Mouse (Mus musculus) testis, postnatal 10 days (tissue): ENCODE results near the gene Caskin2.

Source experiments
- DNase-seq: peaks from one replicate; pipeline ENCODE4 v3.0.0; 2021; ENCODE audit warnings: low spot score

The Caskin2 gene

DNA sequence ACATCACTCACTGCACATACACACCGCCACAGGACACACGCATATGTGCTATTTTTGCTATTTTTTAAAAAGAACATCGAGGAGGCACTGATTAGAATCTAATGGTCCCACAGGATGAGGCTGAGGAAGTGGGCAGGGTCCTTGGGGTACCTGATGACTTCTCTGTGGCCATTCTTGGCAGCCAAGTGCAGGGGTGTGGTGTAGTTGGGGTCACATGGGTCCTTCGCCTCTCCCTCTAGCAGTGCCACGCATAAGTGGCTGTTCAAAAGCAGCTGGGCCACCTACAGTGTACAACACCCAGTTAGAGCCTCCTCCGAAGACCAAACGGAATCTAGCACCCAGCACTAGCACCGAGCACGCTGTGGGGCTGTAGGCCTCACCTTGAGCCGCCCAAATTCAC is 7.3 kb downstream of the Caskin2 start:
- DNase-seq, result no peak

- DNase-seq, result no peak
Observed at GRCm38 (mm10) chr11:115805005-115805404, 8.4 kb downstream of the Caskin2 start.

DNA sequence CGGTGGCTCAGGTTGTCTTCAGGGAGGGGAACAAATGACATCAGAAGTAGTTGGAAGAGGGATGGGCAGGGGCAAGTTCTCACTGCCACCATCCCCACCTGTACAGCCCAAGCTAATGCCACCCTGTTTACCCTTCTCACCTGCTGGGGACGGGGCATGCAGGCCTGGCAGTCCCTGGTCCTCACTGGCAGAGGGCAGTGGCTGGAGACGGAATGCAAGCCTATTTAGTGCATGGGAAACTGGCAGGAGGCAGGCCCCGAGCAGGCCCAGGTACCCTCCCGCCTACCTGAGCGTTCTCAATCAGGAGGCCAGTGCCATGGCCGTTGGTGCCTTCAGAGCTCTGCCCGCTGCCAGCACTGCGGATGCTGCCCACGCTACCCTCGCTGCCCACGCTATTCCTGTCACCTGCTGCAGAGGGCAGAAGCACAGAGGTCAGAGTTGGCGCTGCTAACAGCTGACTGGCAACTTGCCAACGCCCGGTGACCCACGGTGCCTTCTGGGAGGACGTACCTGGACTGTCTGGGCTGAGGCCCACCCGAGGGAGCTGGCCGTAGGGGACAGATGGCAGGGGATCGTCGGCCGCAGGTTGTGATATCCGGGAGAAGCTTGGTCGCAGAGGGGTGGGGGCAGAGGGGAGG is 10.2 kb downstream of the Caskin2 start:
- no peak for DNase-seq

GRCm38 (mm10) chr11:115800981-115801380 is 12.5 kb downstream of the Caskin2 start:
- DNase-seq, result no peak

GRCm38 (mm10) chr11:115797665-115798064 is 15.8 kb downstream of the Caskin2 start:
- DNase-seq, result no peak

DNA sequence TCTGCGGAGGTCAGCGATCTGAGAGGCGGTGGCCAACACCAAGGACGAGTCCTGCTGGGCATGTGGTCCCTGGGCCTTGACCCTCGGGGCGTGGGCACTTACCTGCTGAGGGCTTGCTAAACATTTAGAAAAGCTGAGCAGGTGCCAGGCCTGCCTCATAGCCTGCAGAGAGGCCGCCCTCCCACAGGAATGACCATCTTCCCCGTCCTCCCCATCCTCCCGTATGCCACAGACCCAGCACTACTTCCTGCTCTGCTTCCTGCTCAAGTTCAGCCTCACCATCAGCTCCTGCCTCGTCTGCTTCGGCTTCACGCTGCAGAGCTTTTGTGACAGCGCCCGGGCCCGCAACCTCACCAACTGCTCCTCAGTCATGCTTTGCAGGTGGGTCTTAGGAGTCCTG is 16.5 kb downstream of the Caskin2 start:
- no peak for DNase-seq

DNA sequence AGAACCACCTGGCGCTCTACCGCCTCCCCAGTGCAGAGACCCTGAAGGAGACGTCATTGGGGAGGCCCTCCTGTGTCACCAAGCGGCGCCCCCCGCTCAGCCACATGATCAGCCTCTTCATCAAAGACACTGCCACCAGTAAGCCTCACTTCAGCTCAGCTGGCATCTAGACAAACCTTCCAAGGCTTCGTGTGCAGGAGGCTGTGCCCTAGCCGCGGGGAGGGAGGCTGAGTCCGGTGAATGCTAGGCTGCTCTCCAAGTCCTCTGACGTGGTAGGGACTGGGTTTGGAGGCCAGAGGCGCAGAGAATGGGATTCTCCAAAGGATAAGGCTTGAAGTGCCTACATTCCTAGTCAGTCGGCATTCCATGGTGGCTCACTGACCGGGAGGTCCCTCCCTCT is 21.1 kb downstream of the Caskin2 start:
- no peak for DNase-seq

GRCm38 (mm10) chr11:115791919-115792318 is 21.5 kb downstream of the Caskin2 start:
- DNase-seq, result no peak

DNA sequence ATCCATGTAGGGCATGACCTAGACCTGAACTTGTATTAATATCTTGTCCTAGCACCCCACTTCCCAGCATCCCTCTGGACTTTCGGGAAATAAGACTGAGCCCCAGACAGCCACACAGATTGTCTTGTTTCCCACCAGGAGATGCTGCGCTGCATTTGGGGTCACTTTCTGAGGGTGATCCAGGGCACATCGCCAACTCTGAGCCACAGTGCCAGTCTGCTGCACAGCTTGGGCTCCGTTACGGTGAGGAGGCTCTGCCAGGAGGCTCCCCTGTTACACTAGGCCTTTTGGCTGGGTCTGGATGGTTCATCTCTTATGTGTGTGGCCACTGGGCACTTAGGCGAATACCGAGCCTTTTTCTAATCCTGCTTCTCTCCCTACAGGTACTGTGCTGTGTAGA is 23.7 kb downstream of the Caskin2 start:
- DNase-seq, result no peak

GRCm38 (mm10) chr11:115786473-115786872 is 27.0 kb downstream of the Caskin2 start:
- no peak for DNase-seq

GRCm38 (mm10) chr11:115780141-115781070 is 33.0 kb downstream of the Caskin2 start:
- no peak for DNase-seq

DNA sequence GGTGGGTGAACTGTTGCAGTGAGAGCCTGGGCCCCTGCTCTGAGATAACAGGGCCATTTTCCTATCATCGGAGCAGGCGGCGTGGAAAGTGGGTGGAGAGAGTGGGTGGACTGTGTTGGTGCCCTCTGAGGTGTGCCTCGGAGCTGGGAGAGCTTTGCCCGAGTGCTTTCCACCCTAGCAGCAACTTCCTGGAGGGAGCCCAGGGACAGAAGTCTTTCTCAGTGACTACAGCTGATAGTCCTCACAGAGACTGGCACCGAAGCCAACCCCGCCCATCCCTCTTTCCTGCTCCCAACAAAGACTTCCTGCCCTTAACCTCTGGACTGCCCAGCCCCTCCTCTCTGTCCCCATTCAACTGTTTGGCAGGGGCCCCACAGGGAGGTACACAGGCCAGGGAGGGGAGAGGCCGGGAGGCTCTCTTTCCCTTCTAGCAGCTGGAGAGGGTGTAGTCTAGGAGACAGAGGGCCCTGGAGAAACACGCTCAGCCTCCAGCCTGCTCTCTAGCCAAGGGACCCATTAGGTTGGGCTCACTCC is 34.3 kb downstream of the Caskin2 start:
- peak; percentile 79 for DNase-seq

DNA sequence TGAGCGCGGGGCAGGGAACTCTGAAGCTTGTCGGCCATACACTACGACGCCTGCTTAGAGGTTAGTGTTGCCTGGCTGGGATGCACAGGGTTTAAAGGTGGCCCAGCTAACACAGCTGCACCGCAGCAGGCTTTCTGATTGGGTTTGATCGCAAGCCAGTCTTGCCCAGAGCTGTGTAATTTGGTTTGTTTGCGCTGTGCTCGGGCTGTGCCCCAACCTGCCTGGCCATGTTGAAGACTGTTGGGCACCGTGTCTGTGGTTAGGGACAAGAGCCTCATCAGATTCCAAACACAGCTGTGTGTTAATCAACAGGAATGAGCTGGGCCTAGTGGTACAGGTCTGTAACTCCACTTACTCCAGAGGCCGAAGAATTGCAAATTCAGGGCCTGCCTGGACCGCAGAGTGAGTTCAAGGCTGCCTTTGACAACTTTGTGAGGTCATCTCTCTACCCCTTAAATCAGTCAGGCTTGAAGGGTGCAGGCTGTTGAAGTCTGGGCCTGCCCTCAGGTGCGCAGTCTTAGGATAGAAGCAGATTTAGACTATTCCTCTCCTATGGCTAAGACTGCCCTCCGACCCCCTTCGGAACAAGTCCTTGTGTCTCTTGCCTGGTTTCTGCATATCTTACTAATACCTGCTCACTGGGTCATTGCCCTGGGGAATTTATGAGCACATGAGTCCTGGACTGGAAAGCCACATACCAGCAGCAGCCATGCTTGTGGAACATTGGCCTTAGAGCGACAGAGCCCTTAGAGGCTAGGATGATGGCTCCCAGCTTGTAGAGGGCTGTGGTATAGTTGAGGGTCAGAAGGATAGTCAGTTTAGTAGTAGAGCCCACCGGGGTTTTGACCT is 35.7 kb downstream of the Caskin2 start:
- no peak for DNase-seq

- no peak for DNase-seq
Observed at GRCm38 (mm10) chr11:115776954-115777353, 36.5 kb downstream of the Caskin2 start.

DNA sequence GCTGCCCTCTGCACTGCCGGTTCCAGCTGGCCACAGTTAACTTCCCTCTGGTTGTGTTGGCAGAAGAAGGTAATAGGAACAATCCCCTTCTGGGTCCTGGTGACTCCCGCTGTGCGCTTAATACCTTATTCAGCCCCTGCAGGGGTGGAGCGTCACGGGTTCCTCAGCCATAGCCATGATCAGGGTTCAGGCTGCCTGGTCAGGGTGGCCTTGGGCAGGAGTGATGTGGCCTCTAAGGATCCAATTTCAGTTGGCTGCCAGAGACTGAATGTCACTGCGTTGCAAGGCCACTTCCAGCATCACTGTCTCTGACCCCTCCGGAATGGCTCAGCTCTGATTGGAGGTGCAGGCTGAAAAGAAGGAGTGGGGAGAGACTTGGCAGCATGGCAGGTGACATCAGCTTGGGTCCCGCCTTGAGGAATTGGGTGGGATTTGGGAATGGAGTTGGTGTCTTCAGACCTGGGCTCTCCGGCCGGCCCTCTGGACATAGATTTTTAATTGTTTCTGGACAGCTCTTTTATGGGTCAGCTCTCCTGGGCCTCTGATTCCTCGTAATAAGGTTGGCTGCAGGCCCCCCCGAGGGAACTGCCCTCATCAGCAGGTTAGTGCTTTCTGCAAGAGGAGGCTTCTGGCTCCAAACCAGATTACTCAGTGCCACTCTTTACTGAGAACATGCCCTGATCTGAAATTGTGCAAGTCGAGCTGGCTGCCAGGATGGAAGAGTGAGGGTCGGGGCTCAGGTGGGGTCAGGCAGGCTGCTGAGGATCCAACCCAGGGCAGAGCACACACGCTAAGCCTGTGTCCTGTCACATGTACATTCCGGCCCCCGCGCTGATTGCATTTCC is 37.4 kb downstream of the Caskin2 start:
- peak; percentile 48 for DNase-seq

- no peak for DNase-seq
Observed at GRCm38 (mm10) chr11:115774653-115775052, 38.8 kb downstream of the Caskin2 start.

DNA sequence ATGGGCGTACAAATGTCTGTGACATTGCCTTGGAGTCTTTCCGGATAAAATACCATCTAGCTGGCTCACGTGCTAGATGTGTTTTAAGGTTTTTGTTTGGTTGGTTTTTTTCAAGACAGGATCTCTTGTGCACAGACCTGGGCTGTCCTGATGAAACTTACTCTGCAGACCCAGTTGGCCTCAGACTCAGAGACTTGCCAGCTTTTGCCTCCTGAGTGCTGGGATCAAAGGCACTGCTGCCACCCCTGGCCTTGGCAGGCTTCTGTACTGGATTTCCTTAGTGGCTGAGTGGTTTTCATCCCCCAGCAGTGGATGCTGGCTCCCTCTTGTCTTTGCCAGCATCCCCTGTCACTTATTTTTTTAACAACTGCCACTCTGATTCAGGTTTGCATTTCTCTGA is 44.5 kb downstream of the Caskin2 start:
- DNase-seq, result no peak

- DNase-seq, result no peak
Observed at GRCm38 (mm10) chr11:115766981-115767380, 46.5 kb downstream of the Caskin2 start.

DNA sequence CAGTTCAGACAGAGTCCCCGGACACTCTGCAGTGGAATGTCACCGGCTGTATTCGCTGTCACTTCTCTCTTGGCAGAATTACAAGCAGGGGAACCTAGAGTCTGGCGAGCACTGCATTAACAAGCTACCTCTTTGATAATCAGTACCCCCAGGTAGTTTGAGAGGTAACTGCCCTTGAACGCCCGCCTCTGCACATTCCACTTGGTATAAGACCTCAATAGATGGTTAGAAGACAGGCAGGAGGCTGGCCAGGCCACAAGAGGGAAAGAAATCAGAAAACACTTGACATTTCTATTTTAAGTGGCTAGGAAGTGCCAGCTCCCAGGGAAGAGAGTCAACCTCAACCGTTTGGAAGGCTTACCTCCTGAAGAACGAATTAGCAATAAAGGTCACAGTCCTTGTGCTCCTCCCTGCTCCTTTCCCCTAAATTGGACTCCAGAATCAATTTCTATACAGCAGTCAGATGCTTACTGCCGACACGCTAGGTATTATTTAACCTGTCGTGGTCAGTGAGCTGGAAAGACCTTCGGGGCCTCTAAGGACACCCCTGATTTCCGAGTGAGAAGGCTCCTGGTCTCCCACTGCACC is 47.0 kb downstream of the Caskin2 start:
- no peak for DNase-seq

- DNase-seq, result peak; percentile 72
Observed at GRCm38 (mm10) chr11:115765607-115766141, 47.8 kb downstream of the Caskin2 start.
